Mouse (Mus musculus): ENCODE measurements at regions not wholly inside any gene's neighbourhood (a gene's known extent, or its start where the extent isn't known, plus 50 kb on each side); places are given as distances from the start of the nearest gene placed in this dataset.

- peak in 1 of 2 experiments; percentile 13 for DNase-seq
Measured at GRCm38 (mm10) chr6:126353346-126353745, 181.9 kb downstream of the Kcna5 start.

- DNase-seq: no peak
Measured at GRCm38 (mm10) chr6:126350476-126350875, 183.8 kb upstream of the Ntf3 start.

DNA sequence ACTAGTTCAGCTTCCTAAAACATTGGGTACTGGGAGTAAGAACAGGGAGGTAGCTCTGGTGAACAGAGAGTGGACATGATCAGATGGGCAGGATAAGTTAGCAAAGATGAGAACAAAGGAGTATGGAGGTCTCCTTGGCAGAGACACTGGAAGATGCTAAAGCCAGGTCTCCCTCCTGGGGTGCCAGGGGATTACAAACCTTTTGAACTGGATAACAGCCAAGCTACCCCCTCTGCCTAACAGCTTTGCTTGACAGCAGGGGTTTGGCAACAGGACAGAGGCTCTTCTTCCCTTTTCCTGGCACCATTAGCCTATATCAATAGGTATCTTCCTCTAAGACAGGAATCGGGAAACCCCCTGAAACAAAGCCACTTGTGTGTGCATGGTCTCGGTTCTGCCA is 183.2 kb upstream of the Ntf3 start:
- DNase-seq: no peak

- DNase-seq: no peak
Measured at GRCm38 (mm10) chr6:126345221-126345620, 178.5 kb upstream of the Ntf3 start.

DNA sequence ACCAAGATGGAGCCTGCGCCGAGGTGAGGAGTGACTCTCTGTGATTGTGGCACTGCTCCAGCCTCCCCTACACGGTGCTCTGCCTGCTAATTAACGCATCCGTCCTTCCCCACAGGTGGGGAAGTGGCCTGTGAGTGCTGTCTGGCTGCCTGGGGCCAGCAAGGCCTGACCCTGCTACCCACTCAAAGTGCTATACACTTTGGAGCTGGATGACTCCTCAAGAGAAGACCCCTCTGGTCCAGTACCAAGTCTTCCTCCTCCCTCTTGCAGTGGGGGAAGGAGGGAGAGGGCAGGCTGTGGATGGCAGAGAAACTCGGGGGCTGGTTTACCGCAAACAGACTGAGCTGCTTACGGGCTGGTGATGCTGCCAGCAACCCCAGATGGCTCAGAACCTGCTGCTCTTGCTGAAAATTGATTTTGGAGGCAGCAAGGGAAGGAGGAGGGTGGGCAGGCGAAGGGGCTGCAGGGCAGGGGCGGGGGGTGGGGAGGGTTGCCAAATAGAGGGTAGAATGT is 173.4 kb upstream of the Ntf3 start:
- DNase-seq: no peak

- no peak for DNase-seq
Measured at GRCm38 (mm10) chr6:126337711-126338110, 171.0 kb upstream of the Ntf3 start.

DNA sequence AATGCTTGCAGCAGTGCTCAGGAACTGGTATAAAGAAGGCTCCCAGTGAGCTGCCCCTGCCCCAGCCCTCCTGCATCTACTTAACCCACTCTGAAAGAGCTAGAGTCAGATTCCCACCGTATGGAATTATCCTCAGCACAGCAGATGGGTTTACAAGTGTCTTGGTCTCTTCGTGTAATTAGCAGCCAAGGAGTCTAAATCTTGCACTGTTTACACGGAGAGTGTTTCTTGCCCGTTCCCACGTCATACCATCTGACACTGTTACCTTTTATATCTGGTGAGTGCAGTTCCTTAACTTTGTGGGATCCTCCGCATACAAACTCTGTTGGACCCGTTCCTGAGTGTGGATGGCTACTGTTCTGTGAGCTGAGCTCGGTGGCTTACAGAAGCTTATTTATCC is 167.5 kb upstream of the Ntf3 start:
- DNase-seq: no peak

- DNase-seq: no peak
Measured at GRCm38 (mm10) chr6:126327187-126327586, 160.5 kb upstream of the Ntf3 start.

GRCm38 (mm10) chr6:126318523-126318922 is 151.8 kb upstream of the Ntf3 start:
- DNase-seq: no peak

GRCm38 (mm10) chr6:126310786-126311480 is 144.2 kb upstream of the Ntf3 start:
- no peak for DNase-seq

DNA sequence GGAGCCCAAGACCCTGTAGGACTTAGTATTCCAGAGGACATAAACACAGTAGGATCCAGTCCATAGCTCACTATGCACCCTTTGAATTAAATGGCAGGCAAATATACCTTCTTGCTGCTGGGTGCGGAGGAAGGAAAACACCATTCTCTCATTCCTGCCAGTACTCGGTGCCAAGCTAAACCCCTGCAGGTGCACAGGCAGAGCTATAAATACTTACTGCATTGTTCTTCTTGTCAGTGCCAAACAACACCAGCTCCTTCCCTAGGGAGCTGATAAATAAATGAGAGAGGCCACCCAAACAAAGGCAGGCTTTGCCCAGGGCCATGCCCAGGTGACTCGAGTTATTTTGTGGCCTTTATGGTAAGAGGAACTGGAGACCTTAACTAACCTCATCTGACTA is 136.4 kb upstream of the Ntf3 start:
- DNase-seq: no peak

DNA sequence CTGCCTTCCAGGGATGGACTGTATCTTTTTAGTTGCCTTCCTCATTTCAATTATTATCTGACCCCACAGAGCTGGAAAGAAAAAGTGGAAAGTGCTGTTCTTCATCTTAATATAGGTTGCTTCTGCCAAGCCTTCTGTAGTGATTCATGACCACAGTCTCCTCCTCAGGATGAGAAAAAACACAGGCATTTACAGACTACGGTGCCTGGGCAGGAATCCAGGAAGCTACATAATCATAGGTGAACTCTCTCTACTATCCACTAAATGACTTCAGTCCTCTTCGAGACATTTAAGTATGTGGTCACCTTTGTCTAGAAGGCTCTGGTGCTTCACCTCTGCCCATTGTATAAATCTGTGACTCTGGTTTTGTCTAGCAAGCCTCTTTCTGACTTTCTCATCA is 124.9 kb upstream of the Ntf3 start:
- DNase-seq: no peak

DNA sequence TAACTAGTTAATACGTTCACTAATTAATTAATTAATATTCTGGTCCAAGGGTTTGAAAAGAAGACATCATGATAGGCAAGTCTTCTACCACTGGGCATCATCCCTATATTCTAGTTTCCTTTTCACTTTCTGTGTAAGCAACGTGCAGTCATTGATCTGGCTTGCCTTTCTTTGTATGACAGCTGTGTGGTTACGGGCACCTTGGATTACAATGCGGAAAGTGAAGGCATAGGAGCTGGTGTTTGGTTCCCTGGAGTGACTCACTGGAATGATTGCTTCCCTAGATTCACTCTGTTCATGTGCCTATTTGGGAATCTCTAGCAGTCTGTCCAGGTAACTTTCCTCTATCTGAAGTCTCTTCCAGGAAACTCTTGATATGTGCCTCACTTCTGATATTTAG is 120.5 kb upstream of the Ntf3 start:
- no peak for DNase-seq

DNA sequence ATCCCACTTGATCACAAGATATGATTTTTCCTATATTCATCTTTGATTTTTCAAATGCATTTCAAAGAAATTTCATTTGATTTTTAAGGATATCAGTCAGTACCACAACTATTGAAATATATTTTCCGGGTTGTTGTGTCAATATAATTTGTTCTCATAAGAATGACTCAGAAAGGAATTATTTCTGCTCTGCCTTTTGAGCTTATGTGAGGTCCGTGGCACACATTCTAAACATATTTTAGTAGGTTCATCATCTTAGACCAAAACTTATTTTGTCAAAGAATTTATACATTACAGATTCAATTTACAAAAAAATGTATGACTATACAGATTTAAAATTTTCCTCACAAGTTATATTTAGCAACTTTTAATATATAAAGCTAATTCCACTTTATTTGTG is 119.5 kb upstream of the Ntf3 start:
- no peak for DNase-seq

DNA sequence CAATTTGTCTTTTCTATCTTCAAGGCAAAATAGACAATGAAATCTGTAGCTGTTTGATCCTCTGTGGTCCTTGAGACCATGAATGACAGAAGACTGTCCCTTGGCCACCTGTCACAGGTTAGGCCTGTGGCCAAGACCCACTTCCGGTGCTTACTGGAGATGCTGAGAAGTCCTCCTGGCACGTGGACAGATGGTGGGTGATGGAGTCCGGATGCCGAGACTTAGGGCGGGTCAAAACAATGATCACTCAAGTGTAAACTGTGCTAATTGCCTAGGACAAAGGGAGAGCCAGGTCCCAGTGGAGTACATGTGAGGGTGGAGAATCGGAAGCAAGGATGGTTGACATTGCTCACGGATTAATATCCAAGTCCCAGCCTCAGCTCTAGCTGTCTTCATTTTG is 117.7 kb upstream of the Ntf3 start:
- DNase-seq: no peak

DNA sequence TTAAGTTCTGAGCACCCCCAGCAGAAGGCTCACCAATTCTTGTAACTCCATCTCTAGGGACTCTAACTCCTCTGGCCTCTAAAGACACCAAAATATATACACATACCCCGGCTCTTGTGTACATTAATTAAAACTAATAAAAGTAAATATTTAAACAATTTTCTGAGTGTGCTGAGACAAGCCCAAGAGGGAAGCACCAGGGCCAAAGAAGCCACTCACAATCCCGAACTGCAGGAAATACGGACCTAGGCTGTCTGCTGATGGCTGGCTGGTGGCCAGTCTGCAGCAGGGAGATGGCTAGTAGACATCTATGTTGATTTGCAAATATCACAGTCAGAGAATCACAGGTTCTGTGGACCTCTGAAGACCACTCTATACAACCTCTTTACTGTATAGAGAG is 113.6 kb upstream of the Ntf3 start:
- no peak for DNase-seq

- peak; percentile 26 to 36 for DNase-seq
Measured at GRCm38 (mm10) chr6:126245986-126246385, 79.3 kb upstream of the Ntf3 start.

GRCm38 (mm10) chr6:126245431-126245830 is 78.7 kb upstream of the Ntf3 start:
- peak; percentile 8 to 49 for DNase-seq

DNA sequence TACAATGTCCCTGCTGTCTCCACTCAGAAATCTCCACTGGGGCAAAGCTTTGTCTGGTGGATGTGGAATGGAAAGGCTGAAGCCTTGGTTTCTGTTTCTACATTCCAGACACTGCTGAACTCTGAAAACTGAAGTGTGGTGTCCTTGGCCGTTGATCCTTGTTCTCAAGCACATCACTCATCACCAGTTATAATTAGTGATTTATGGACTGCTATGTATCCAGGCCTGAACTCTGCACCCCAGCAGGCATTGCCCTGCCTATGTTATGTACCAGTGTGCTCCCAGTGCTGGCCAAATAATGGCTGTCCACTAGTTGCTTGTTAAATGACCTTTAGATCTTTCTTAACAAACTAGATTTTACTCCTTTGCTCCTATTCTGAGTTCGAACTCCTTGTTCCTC is 75.6 kb upstream of the Ntf3 start:
- peak; percentile 30 to 53 for DNase-seq

DNA sequence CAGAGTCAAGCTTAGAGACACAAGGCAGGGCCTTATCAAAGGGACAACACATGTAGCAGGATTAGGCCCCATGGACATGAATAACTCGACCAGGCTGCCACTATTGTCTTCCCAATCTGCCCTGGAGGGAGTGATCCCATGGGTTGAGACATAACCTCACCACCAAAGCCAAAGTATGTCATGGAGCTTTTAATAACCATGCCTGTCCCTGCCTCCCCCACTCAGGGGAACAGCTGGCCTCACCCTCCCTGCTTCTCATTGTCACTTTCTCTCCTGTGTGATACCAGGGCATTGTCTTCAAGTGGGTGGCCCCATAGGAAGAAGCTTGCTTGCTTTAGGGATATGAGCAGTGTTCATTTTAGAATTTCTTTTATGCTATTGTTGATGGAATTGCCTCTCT is 73.5 kb upstream of the Ntf3 start:
- no peak for DNase-seq
